Mouse (Mus musculus): ENCODE results near the gene Gif.

DNA sequence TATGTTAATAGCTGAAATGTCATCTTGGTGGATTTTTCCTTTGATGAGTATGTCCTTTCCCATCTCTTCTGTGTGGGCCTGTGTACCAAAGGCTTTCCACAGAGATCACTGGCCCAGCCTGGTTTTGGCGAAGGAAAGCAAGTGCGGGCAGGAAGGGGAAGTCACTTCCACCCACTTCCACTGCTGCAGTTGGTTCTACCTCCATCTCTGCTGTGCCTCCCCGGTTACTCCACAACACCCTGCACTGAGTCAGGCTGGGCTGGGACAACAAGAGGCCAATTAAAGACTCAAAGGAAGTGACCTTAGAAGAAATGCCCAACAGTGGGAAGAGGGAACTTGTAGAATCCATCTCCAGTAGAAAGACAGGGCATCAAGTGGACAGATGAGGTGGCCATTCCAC is 27.3 kb upstream of the Gif start:
- TF ChIP-seq CTCF (IDR thresholded peaks at IDR 0.05) (no peak), EP300 (IDR thresholded peaks at IDR 0.05) (no peak)
